Mouse (Mus musculus): ENCODE measurements at regions not wholly inside any gene's neighbourhood (a gene's known extent, or its start where the extent isn't known, plus 50 kb on each side); places are given as distances from the start of the nearest gene placed in this dataset.
"Not testable (repeated sequence)": the region's sequence is repeated elsewhere in the genome, so short reads cannot be mapped to it uniquely, and the experiment has no call there.

- CTCF ChIA-PET: no interaction called here
Observed at GRCm38 (mm10) chr16:73652976-73653690, 758.5 kb downstream of the Robo2 start.

- CTCF ChIA-PET: no interaction called here
Observed at GRCm38 (mm10) chr16:73647201-73647782, 764.3 kb downstream of the Robo2 start.

GRCm38 (mm10) chr16:73613017-73613416, 798.6 kb downstream of the Robo2 start:
- CTCF ChIA-PET: no interaction called here

- CTCF ChIA-PET: no interaction called here
Observed at GRCm38 (mm10) chr16:73591421-73591820, 820.2 kb downstream of the Robo2 start.

GRCm38 (mm10) chr16:73561216-73561615, 850.4 kb downstream of the Robo2 start:
- CTCF ChIA-PET: no interaction called here

- CTCF ChIA-PET: no interaction called here
Observed at GRCm38 (mm10) chr16:73556940-73557339, 854.7 kb downstream of the Robo2 start.

GRCm38 (mm10) chr16:73543651-73544050, 868.0 kb downstream of the Robo2 start:
- CTCF ChIA-PET: no interaction called here

GRCm38 (mm10) chr16:73538040-73538439, 873.6 kb downstream of the Robo2 start:
- CTCF ChIA-PET: no interaction called here

- CTCF ChIA-PET: no interaction called here
Observed at GRCm38 (mm10) chr16:73537541-73537940, 874.1 kb downstream of the Robo2 start.

- CTCF ChIA-PET: no interaction called here
Observed at GRCm38 (mm10) chr16:73530191-73530590, 881.4 kb downstream of the Robo2 start.

GRCm38 (mm10) chr16:73522931-73523330, 888.7 kb downstream of the Robo2 start:
- CTCF ChIA-PET: not testable (repeated sequence)

- CTCF ChIA-PET: no interaction called here
Observed at GRCm38 (mm10) chr16:73504759-73505158, 906.9 kb downstream of the Robo2 start.

- CTCF ChIA-PET: no interaction called here
Observed at GRCm38 (mm10) chr16:73498636-73499208, 912.9 kb downstream of the Robo2 start.

- CTCF ChIA-PET: no interaction called here
Observed at GRCm38 (mm10) chr16:73483214-73483856, 928.3 kb downstream of the Robo2 start.

GRCm38 (mm10) chr16:73482176-73482575, 929.4 kb downstream of the Robo2 start:
- CTCF ChIA-PET: no interaction called here

- CTCF ChIA-PET: no interaction called here
Observed at GRCm38 (mm10) chr16:73473502-73473901, 938.1 kb downstream of the Robo2 start.

GRCm38 (mm10) chr16:73471547-73471946, 940.1 kb downstream of the Robo2 start:
- CTCF ChIA-PET: no interaction called here

- CTCF ChIA-PET: no interaction called here
Observed at GRCm38 (mm10) chr16:73470535-73470934, 941.1 kb downstream of the Robo2 start.

GRCm38 (mm10) chr16:73466296-73466695, 945.3 kb downstream of the Robo2 start:
- CTCF ChIA-PET: no interaction called here

- CTCF ChIA-PET: no interaction called here
Observed at GRCm38 (mm10) chr16:73462516-73462915, 949.1 kb downstream of the Robo2 start.

- CTCF ChIA-PET: no interaction called here
Observed at GRCm38 (mm10) chr16:73450634-73451245, 960.9 kb downstream of the Robo2 start.

- CTCF ChIA-PET: no interaction called here
Observed at GRCm38 (mm10) chr16:73449836-73450235, 961.8 kb downstream of the Robo2 start.

- CTCF ChIA-PET: no interaction called here
Observed at GRCm38 (mm10) chr16:73435726-73436125, 975.9 kb downstream of the Robo2 start.
